Mouse (Mus musculus) adrenal gland, adult 10 weeks (tissue): ENCODE results near the gene Rpl39l. TPM values are rescaled to one million over a fixed set of nuclear protein-coding genes. Genes with fewer than 3 reads are reported as not detected.

Experiments
- polyA plus RNA-seq: library from polyadenylated mRNA; stranded (reverse); fragments of 350-450 nt; fragmentation: Illumina TruSeq; extraction: RNeasy Lipid Tissue Mini Kit (QIAGEN cat#74804); gene quantifications from one replicate; pipeline ENCODE4 v1.2.3, GENCODE M21; 2014; ENCODE audit warnings: low read depth, low replicate concordance

Rpl39l gene
- not detected for polyA plus RNA-seq

DNA sequence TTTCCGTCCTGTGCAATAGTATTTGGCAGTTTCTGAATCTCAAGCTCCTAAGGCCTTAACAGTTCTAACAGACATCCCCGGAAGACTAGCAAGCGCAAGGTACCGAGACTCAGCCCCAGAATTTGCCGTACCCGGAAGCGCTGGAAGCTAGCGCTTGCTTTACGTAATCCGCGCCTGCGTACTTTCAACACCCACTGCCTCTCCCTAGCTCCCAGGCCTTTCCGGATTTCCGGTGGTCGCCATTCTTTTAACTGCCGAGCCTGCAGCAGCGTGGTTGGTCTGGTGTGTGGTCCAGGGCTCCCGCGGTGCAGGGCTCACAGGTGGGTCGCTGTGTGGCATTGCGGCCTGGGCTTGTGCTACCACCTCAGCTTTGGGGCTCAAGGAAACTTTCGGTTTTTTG lies at the start of gene Rpl39l:
Rpl39l (plus strand) TSS at position 222 of the 400 bp plus-strand sequence.

DNA sequence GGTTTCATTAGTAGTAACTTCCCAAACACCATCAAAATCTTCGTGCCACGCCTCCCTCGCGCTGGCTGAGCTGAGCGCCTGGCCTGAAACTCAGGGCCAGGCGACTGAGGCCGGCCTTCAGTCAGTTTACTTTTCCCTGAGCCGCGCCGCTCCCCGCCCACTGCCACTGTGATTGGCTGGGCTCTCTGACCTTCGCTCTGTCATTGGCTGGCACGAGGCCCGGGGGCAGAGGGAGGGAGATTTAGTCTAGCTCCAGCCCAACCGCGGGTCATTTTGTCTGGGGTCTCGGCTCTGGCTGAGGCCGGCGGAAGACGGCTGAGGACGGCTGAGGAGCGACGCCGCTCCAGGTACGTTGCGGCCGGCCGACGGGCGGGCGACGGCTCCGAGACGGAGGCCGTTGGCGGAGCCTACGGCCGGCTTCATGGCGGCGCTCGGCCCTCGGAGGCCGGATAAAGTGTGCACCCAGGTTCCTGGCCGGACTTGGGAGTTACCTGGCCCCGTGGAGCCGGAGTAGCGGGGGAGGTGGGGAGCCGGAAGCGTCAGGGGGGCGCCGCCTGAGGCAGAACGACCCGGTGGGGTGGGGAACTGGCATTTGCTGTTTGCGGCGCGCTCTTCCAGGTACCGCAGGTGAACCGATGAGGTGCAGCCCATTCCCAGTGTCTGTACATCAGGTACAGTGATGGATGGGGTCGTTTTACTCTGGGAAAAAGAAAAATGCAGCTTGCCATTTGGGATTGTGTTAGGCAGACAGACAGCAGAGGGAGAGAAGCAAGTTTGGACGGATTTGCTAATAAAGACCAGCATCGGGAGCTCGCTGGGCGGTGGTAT lies 22.9 kb downstream of the Rpl39l start, which contains the start of gene Atf7ip2:
Atf7ip2 (plus strand) TSS at position 34 of the 828 bp plus-strand sequence.

Other genes with a start within 250 kb of the Rpl39l start
- gene Grin2a, start 174.7 kb upstream of the Rpl39l start, polyA plus RNA-seq: 0.76 TPM
- gene Atf7ip2, start 22.5 kb downstream of the Rpl39l start, polyA plus RNA-seq: 1.9 TPM
- 5.5 TPM for gene Emp2, start 143.7 kb downstream of the Rpl39l start, polyA plus RNA-seq
- gene Tekt5, start 225.3 kb downstream of the Rpl39l start, polyA plus RNA-seq: not detected
- 4.7 TPM for gene Nubp1, start 241.7 kb downstream of the Rpl39l start, polyA plus RNA-seq